7 mouse cellular contexts compared by ENCODE assay signal in genomic region chr4:125912444-125913049, GRCm38 (mm10).
DNase-seq lines count a peak whose midpoint lies in the region; TF ChIP-seq lines count a peak whose summit lies in the region.

No protein-coding gene starts in this region.

- peak; percentile 28; the same call in 1 of the 2 replicates for TF ChIP-seq CTCF in lung, adult 2 months (IDR thresholded peaks at IDR 0.05; ENCODE audit: insufficient read depth, low read length)

- no peak for TF ChIP-seq POLR2A in lung, adult 2 months (IDR thresholded peaks at IDR 0.05; ENCODE audit: borderline replicate concordance, extremely low read depth, low read depth, low read length)

- no peak overlapping the region for H3K4me3 ChIP-seq in ES-E14 (ENCODE audit: insufficient read depth in 1 of 2, low read depth in 1 of 2, low read length in 2 of 2, poor library complexity in 1 of 2, severe bottlenecking in 1 of 2)
- H3K4me3 ChIP-seq in lung, adult 2 months (replicated peaks; ENCODE audit: extremely low read depth, low read depth, low read length), result no peak overlapping the region

- H3K9ac ChIP-seq in ES-E14 (ENCODE audit: insufficient read depth, low read depth, low read length, poor library complexity, severe bottlenecking), result no peak overlapping the region

- DNase-seq in ES-E14 (ENCODE audit: low read depth, low spot score), result peak; percentile 90
- peak; percentile 44 to 58 for DNase-seq in adrenal gland, adult 18-20 months (ENCODE audit: low spot score in 2 of 2)
- peak; percentile 86 for DNase-seq in embryo, embryonic 11 days
- peak; percentile 15 to 40 for DNase-seq in heart, postnatal 14 days
- DNase-seq in layer of hippocampus, adult 18-20 months (ENCODE audit: low spot score in 2 of 2), result peak; percentile 39 to 82
- peak; percentile 5 for DNase-seq in lung, adult 2 months
- DNase-seq in retina, postnatal 7 days (ENCODE audit: low read depth, low spot score), result peak; percentile 74

- in situ Hi-C loops in ES-E14 (cut with MboI; ENCODE audit: low sequenced_read_pairs in 2 of 2, unreplicated experiment in 2 of 2), result no loop called here

- H3K9me3 ChIP-seq in ES-E14 (ENCODE audit: control insufficient read depth, insufficient read depth, low read depth, low read length), result no peaks in the 10 kb centered on the region

- intact Hi-C loops in heart, postnatal 14 days (cut with DNase I), result no loop called here

- WGBS in lung, adult 2 months, result 23% methylated on average over 8 of the region's 8 CpGs

- H3K4me1 ChIP-seq in ES-E14 (ENCODE audit: control insufficient read depth in 2 of 2, insufficient read depth in 2 of 2, low read length in 2 of 2, poor library complexity in 1 of 2), result peaks cover 2 to 4% of the 10 kb centered on the region in 2 experiments; a peak in 3 of 4 replicates
- no peaks in the 10 kb centered on the region for H3K4me1 ChIP-seq in lung, adult 2 months (ENCODE audit: control insufficient read depth, insufficient read depth, low read length)

- H3K27ac ChIP-seq in ES-E14 (ENCODE audit: insufficient read depth, low read depth, low read length, poor library complexity, severe bottlenecking), result no peak overlapping the region

- H3K36me3 ChIP-seq in ES-E14 (ENCODE audit: control insufficient read depth, insufficient read depth, low read length, poor library complexity, severe bottlenecking), result no peaks in the 10 kb centered on the region

TF ChIP-seq in ES-E14, 5 proteins besides CTCF, POLR2A, EP300 and RAD21:
- peak; percentile 33 for TF ChIP-seq ZC3H11A (IDR thresholded peaks at IDR 0.05; ENCODE audit: borderline replicate concordance, low read depth, low read length)
- TF ChIP-seq HCFC1 (IDR thresholded peaks at IDR 0.05; ENCODE audit: borderline replicate concordance, insufficient read depth, low read length), result no peak

Comparison
In these comparisons a context has a peak if more than half of its experiments do, and no peak if none do; other contexts are left out.
1. DNase-seq: peak in every context shown above with its lines; median percentile 90 in ES-E14; 86 in embryo, embryonic 11 days; 74 in retina, postnatal 7 days; 60 in layer of hippocampus, adult 18-20 months; 51 in adrenal gland, adult 18-20 months; 28 in heart, postnatal 14 days; 5 in lung, adult 2 months.